Mouse (Mus musculus): ENCODE results near the gene Veph1. TPM values are rescaled to one million over a fixed set of nuclear protein-coding genes. Genes with fewer than 3 reads are reported as not detected.
A peak's percentile ranks its signal among the peaks of the same experiment; 100 is the strongest.

The Veph1 gene
- total and polyA plus RNA-seq, 2 experiments from 2014 or later, result 0.75 to 0.84 TPM

DNA sequence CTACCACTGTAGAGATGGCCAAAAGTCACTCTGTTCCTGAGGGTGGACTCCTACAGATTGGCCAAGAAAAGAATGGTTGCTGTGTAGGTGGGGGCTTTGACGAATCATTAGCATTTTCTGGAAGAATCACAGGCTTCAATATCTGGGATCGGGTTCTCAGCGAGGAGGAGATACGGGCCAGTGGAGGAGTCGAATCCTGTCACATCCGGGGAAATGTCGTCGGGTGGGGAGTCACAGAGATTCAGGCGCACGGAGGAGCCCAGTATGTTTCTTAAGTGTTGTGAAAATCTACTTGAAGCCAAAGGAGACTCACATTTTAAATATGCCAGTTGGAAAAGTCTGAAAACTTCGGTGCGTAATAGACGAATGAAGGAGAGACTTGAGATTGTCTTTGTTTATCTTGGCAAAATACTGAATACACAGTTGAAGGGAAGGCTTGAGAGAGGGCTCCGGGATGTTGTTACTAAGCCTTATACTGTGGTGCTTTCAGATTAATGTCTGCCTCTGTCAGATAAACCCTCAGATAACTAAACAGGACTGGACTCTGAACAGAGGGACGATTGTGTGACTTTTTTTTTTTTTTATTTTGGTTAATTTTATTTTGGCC, 71.6 kb downstream of the Veph1 start:
- H3K27me3 ChIP-seq (ENCODE audit: insufficient read depth, low read length), result no peaks in the 10 kb centered on the region; the same call in 1 of the 2 replicates
- 80% methylated on average over 15 of the region's 15 CpGs for WGBS
- no peak overlapping the region for H3K27ac ChIP-seq
- no peaks in the 10 kb centered on the region for H3K9me3 ChIP-seq (ENCODE audit: low read length)
- no peak for ATAC-seq
- no peak overlapping the region for H3K4me2 ChIP-seq (ENCODE audit: low read depth, low read length)
- H3K4me3 ChIP-seq (ENCODE audit: low read length), result no peak overlapping the region
- no peak overlapping the region for H3K9ac ChIP-seq (replicated peaks; ENCODE audit: low read length)
- no peak for TF ChIP-seq CTCF (IDR thresholded peaks at IDR 0.05; ENCODE audit: low read depth)
- no peak for DNase-seq (ENCODE audit: low spot score)
- H3K36me3 ChIP-seq (ENCODE audit: insufficient read depth, low read length), result no peaks in the 10 kb centered on the region
- no peaks in the 10 kb centered on the region for H3K4me1 ChIP-seq (ENCODE audit: insufficient read depth, low read length)

DNA sequence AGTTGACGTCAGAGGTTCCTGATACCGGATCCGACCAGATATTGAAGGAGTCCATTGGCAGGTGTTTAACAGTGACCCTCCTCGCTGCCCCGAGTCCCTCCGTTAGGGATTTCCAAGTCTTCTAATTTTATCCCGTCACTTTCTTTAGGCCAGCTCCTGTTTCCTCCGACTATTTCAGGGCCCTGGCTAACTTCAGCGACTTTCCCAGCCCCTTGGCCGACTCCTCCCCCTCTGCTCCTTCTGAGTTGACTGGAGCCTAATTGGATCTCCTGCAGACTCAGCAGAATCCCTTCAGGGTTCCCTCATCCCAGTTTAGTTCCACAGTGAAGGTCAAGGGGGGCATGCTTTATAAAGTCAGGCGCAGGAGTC, 75.4 kb downstream of the Veph1 start:
- 0 out of 2 replicates have a peak overlapping the region, but pooled peaks have one; percentile 45 for H3K27ac ChIP-seq
- WGBS, result 2% methylated on average over 11 of the region's 11 CpGs

DNA sequence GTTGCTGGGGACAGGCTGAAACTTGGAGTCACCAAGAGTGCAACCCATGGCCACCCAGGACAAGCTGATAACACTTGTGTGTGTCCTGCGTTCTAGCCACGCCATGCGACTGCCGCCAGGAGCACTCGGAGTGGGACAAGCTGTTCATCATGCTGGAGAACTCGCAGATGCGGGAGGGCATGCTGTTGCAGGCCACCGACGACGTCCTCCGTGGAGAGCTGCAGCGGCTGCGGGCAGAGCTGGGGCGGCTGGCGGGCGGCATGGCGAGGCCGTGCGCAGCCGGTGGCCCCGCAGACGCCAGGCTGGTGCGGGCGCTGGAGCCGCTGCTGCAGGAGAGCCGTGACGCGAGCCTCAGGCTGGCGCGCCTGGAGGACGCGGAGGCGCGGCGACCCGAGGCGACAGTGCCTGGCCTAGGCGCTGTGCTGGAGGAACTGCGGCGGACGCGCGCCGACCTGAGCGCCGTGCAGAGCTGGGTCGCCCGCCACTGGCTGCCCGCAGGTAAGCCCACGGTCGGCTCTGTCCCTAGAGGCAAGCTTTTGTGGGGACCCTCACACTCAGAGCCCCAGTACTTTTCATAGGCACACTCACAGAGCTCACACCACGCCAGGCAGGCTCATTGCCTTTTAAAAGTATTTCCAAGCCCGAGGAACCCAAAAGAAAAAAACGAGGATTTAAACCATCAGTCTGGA, 75.9 kb downstream of the Veph1 start:
- WGBS, result 2% methylated on average over 48 of the region's 54 CpGs
- no peaks in the 10 kb centered on the region for H3K36me3 ChIP-seq (ENCODE audit: insufficient read depth, low read length)
- DNase-seq (ENCODE audit: low spot score) (peak; percentile 63), ATAC-seq (peak; percentile 91)
- H3K27me3 ChIP-seq (ENCODE audit: insufficient read depth, low read length), result no peaks in the 10 kb centered on the region; the same call in 1 of the 2 replicates
- TF ChIP-seq CTCF (IDR thresholded peaks at IDR 0.05; ENCODE audit: low read depth), result peak; percentile 15; the same call in 1 of the 2 replicates
- H3K4me1 ChIP-seq (ENCODE audit: insufficient read depth, low read length), result no peaks in the 10 kb centered on the region
- H3K4me2 ChIP-seq (ENCODE audit: low read depth, low read length), result peak overlapping the region; percentile 95
- H3K9ac ChIP-seq (replicated peaks; ENCODE audit: low read length), result peak overlapping the region; percentile 52
- H3K4me3 ChIP-seq (ENCODE audit: low read length), result peak overlapping the region; percentile 49
- H3K9me3 ChIP-seq (ENCODE audit: low read length), result no peaks in the 10 kb centered on the region
- 0 out of 2 replicates have a peak overlapping the region, but pooled peaks have one; percentile 45 for H3K27ac ChIP-seq

More for the DNA sequence above, 75.4 kb downstream of the Veph1 start:
- peak overlapping the region; percentile 49 for H3K4me3 ChIP-seq (ENCODE audit: low read length)
- H3K4me1 ChIP-seq (ENCODE audit: insufficient read depth, low read length), result no peaks in the 10 kb centered on the region
- peak overlapping the region; percentile 52; the same call in 1 of the 2 replicates for H3K9ac ChIP-seq (replicated peaks; ENCODE audit: low read length)
- peak overlapping the region; percentile 95 for H3K4me2 ChIP-seq (ENCODE audit: low read depth, low read length)
- DNase-seq (ENCODE audit: low spot score) (no peak), ATAC-seq (peak; percentile 65)
- H3K9me3 ChIP-seq (ENCODE audit: low read length), result no peaks in the 10 kb centered on the region
- no peak for TF ChIP-seq CTCF (IDR thresholded peaks at IDR 0.05; ENCODE audit: low read depth)
- no peaks in the 10 kb centered on the region for H3K36me3 ChIP-seq (ENCODE audit: insufficient read depth, low read length)
- H3K27me3 ChIP-seq (ENCODE audit: insufficient read depth, low read length), result no peaks in the 10 kb centered on the region; the same call in 1 of the 2 replicates

DNA sequence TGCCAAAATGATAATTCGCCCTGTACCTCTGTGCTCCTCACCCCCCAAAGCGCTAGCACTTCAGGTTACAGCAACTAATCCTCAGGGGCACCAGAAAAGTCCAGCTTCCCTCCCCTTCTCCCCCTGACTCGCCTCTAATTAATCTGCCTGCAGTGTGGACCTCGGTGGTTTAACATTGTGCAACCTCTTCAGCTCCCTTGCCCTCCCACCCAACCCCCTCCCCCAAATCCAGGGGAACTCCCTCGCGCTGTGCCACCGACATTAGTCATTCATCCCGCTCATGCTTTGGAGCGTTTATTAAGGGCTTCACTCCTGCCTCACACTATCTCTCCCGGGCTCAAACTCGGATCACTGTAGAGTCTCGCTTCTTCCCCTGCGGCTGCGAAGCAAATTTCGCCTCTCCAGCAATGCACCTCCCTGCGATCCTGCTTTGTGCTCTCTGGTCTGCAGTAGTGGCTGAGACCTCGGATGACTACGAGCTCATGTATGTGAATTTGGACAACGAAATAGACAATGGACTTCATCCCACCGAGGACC, 76.9 kb downstream of the Veph1 start, which contains the start of gene Ptx3:
Gene Ptx3 (plus strand): TSS at position 256 of the 537 bp plus-strand sequence.
- Histone ChIP-seq H3K4me3 (ENCODE audit: low read length) (peak within 1 kb of the TSS; percentile 49), H3K4me1 (ENCODE audit: insufficient read depth, low read length) (no peaks in the 10 kb centered on the region), H3K4me2 (ENCODE audit: low read depth, low read length) (peak within 1 kb of the TSS; percentile 95), H3K36me3 (ENCODE audit: insufficient read depth, low read length) (no peaks in the 10 kb centered on the region), H3K9ac (replicated peaks; ENCODE audit: low read length) (peak within 1 kb of the TSS; percentile 52), H3K27me3 (ENCODE audit: insufficient read depth, low read length) (no peaks in the 10 kb centered on the region; the same call in 1 of the 2 replicates), H3K9me3 (ENCODE audit: low read length) (no peaks in the 10 kb centered on the region), H3K27ac (peak within 1 kb of the TSS; percentile 45; the same call in 1 of the 2 replicates)
- ATAC-seq (peak; percentile 21; the same call in 1 of the 2 replicates), DNase-seq (ENCODE audit: low spot score) (peak; percentile 37)
- 5% methylated on average over 20 of the region's 20 CpGs for WGBS
- TF ChIP-seq CTCF (IDR thresholded peaks at IDR 0.05; ENCODE audit: low read depth), result no peak

DNA sequence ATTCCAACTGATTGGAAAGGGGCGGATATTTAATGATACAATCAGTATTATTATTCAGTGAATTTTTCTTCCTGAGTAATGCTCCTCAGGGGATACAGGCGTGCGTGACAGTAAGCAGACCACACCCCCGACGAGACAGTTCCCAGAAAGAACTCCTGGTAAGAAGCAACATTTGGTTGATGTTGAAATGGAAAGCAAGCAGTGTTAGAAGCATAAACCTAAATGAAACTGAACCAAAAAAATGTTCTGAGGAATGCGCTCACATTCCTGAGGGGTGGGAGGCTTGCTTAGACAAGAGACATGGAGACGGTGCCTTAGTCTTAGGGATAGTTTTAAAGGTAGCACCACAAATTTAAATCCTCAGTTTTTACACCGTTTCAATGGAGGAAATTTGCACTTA, 80.9 kb downstream of the Veph1 start:
- H3K27me3 ChIP-seq (ENCODE audit: insufficient read depth, low read length), result no peaks in the 10 kb centered on the region
- no peaks in the 10 kb centered on the region for H3K4me1 ChIP-seq (ENCODE audit: insufficient read depth, low read length)
- no peaks in the 10 kb centered on the region for H3K9me3 ChIP-seq (ENCODE audit: low read length)
- WGBS, result 79% methylated on average over 8 of the region's 8 CpGs
- no peak overlapping the region for H3K9ac ChIP-seq (replicated peaks; ENCODE audit: low read length)
- no peaks in the 10 kb centered on the region for H3K36me3 ChIP-seq (ENCODE audit: insufficient read depth, low read length)
- DNase-seq (ENCODE audit: low spot score) (no peak), ATAC-seq (no peak)
- TF ChIP-seq CTCF (IDR thresholded peaks at IDR 0.05; ENCODE audit: low read depth), result no peak
- H3K4me2 ChIP-seq (ENCODE audit: low read depth, low read length), result no peak overlapping the region
- no peak overlapping the region for H3K27ac ChIP-seq
- H3K4me3 ChIP-seq (ENCODE audit: low read length), result no peak overlapping the region

DNA sequence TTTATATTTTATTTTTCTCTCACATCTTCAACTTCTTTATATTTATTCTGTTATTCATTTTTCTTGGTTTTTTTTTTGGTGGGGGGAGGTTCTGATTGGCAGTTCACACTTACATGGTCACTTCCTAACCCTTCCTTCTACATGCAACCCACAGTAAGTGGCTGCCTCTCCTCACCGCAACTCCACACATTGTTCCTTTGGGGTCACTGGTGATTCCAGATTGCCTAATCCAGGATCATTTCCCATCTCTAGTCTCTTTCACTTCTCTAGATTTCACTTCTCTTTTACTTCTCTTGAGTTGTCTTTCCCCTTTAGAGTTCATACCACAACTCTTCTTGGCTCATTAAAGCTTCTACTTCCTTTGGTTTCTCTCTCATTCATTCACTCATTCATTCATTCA, 83.1 kb downstream of the Veph1 start:
- ATAC-seq (no peak), DNase-seq (ENCODE audit: low spot score) (no peak)
- Histone ChIP-seq H3K27me3 (ENCODE audit: insufficient read depth, low read length) (no peaks in the 10 kb centered on the region), H3K4me1 (ENCODE audit: insufficient read depth, low read length) (no peaks in the 10 kb centered on the region), H3K4me3 (ENCODE audit: low read length) (no peak overlapping the region), H3K9me3 (ENCODE audit: low read length) (no peaks in the 10 kb centered on the region), H3K9ac (replicated peaks; ENCODE audit: low read length) (no peak overlapping the region), H3K27ac (no peak overlapping the region), H3K4me2 (ENCODE audit: low read depth, low read length) (no peak overlapping the region), H3K36me3 (ENCODE audit: insufficient read depth, low read length) (no peaks in the 10 kb centered on the region)
- 95% methylated on average over 1 of the region's 1 CpGs for WGBS
- TF ChIP-seq CTCF (IDR thresholded peaks at IDR 0.05; ENCODE audit: low read depth), result no peak
